ENCODE assay signal across 8 mouse cellular contexts in the genomic region with DNA sequence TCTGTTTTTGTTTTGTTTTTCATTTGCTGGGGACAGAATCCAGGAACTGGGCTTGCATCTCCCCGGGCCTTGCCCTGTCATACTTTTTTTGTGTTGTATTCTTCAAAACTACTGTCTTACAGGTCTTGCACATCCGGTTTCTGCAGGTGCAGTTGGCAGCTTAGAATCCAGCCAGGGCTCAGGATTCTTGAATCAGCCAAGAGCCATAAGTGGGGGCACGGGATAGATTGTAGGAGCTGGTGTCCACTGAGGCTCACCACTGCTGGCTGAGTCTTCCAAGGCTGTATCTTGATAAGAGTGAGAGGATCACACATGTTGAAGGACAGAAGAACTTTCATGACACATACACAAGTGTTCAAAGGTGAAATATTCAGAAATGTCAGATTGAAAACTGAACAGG. TPM values are rescaled to one million over a fixed set of nuclear protein-coding genes. Genes with fewer than 3 reads are reported as not detected.
DNase-seq lines count a peak whose midpoint lies in the region; ATAC-seq and TF ChIP-seq lines count a peak whose summit lies in the region.

No protein-coding gene starts in this region.

- no peak for TF ChIP-seq CTCF in liver, embryonic 14.5 days (IDR thresholded peaks at IDR 0.05; ENCODE audit: low read depth)

- peak; percentile 40 to 79 for DNase-seq in adrenal gland, adult (ENCODE audit: inconsistent age in 2 of 2, low spot score in 1 of 2)
- no peak for DNase-seq in adrenal gland, postnatal 4 days (ENCODE audit: low spot score in 2 of 2)
- DNase-seq in liver, embryonic 14.5 days (ENCODE audit: low read depth in 3 of 3, low spot score in 3 of 3), result no peak
- DNase-seq in thymus, postnatal 4 days, result peak; percentile 48
- DNase-seq in cerebellum, postnatal 4 days (ENCODE audit: low spot score in 2 of 2), result no peak
- no peak for DNase-seq in urinary bladder, adult 2 months (ENCODE audit: low spot score)

- H3K36me3 ChIP-seq in megakaryocyte, embryonic 14.5 days (replicated peaks; ENCODE audit: low read length), result peaks cover 10% of the 10 kb centered on the region
- no peaks in the 10 kb centered on the region for H3K36me3 ChIP-seq in liver, embryonic 14.5 days (replicated peaks; ENCODE audit: control insufficient read depth, insufficient read depth, low read depth)

- WGBS in liver, embryonic 14.5 days (ENCODE audit: insufficient replicate concordance), result 56% methylated on average over 3 of the region's 3 CpGs

- H3K27me3 ChIP-seq in megakaryocyte, embryonic 14.5 days (replicated peaks), result peaks cover 16% of the 10 kb centered on the region
- no peaks in the 10 kb centered on the region for H3K27me3 ChIP-seq in liver, embryonic 14.5 days (ENCODE audit: control insufficient read depth, insufficient read depth, low read length)

- peaks cover 82% of the 10 kb centered on the region for H3K4me1 ChIP-seq in megakaryocyte, embryonic 14.5 days
- peaks cover 41 to 46% of the 10 kb centered on the region in 2 experiments for H3K4me1 ChIP-seq in liver, embryonic 14.5 days (replicated peaks; ENCODE audit: control insufficient read depth in 2 of 2, insufficient read depth in 2 of 2, low read length in 1 of 2)

- no peak for ATAC-seq in megakaryocyte, adult 5-6 weeks (ENCODE audit: poor library complexity, severe bottlenecking)
- no peak; the same call in 1 of the 2 replicates for ATAC-seq in liver, embryonic 14.5 days (ENCODE audit: insufficient read depth)

- no peaks in the 10 kb centered on the region for H3K9me3 ChIP-seq in megakaryocyte, embryonic 14.5 days
- H3K9me3 ChIP-seq in liver, embryonic 14.5 days (ENCODE audit: control insufficient read depth, low read length), result no peaks in the 10 kb centered on the region

- peak overlapping the region; percentile 99 for H3K4me3 ChIP-seq in megakaryocyte, embryonic 14.5 days (replicated peaks)
- H3K4me3 ChIP-seq in liver, embryonic 14.5 days (ENCODE audit: insufficient read depth in 1 of 2, low read depth in 2 of 2, low read length in 2 of 2), result peak overlapping the region in 1 of 2 experiments; percentile 71; a peak in 2 of 4 replicates

- TF ChIP-seq EP300 in liver, embryonic 14.5 days (IDR thresholded peaks at IDR 0.05; ENCODE audit: low read depth), result no peak

- H3K27ac ChIP-seq in liver, embryonic 14.5 days, result no peak overlapping the region

- peak overlapping the region; percentile 74 for H3K4me2 ChIP-seq in liver, embryonic 14.5 days (ENCODE audit: low read depth)

- H3K9ac ChIP-seq in liver, embryonic 14.5 days (replicated peaks), result no peak overlapping the region

RNA-seq across cellular contexts. Expression of a gene that starts 0.4 kb away (rescaled TPM):
- total RNA-seq in adrenal gland, postnatal 4 days (2021), result 10 to 100 TPM; 20.3 to 22.2 TPM
- 13.2 and 31.2 TPM in 2 replicates for polyA plus RNA-seq in megakaryocyte, embryonic 14.5 days (2012; ENCODE audit: insufficient read depth, low replicate concordance)
- total RNA-seq in megakaryocyte, adult 5-6 weeks (2015), result 11.5 and 11.6 TPM in 2 replicates
- 5.8 and 7.1 TPM in 2 replicates for total RNA-seq in megakaryocyte, adult 5-6 weeks (2017)
- polyA plus RNA-seq in liver, embryonic 14.5 days (2012; rRNA removed), result 23.5 and 25.3 TPM in 2 replicates
- 27.6 and 30.6 TPM in 2 replicates for polyA plus RNA-seq in liver, embryonic 14.5 days (2014; fragmentation: Nextera tagmentation; extraction: Ambion mirVana)
- 6.9 and 9.0 TPM in 2 replicates for polyA plus RNA-seq in urinary bladder, adult 2 months (2012; rRNA removed)

Comparison
In these comparisons a context has a peak if more than half of its experiments do, and no peak if none do; other contexts are left out.
1. DNase-seq: peak in adrenal gland, adult (2 of 2) and thymus, postnatal 4 days (single experiment); none in adrenal gland, postnatal 4 days (0 of 2), liver, embryonic 14.5 days (0 of 3), cerebellum, postnatal 4 days (0 of 2) and urinary bladder, adult 2 months (single experiment).